Mouse (Mus musculus): ENCODE data around the gene Sash3.

- TF ChIP-seq CTCF (IDR thresholded peaks at IDR 0.05; ENCODE audit: low read depth, low read length) (peak; percentile 57), POLR2A (IDR thresholded peaks at IDR 0.05; ENCODE audit: extremely low read depth, insufficient read depth, low read length) (no peak)
These were observed 46.4 kb upstream of the Sash3 start for GRCm38 (mm10) chrX:48099871-48100270.

All from liver, adult 2 months (tissue).